Mouse (Mus musculus): ENCODE measurements at regions not wholly inside any gene's neighbourhood (a gene's known extent, or its start where the extent isn't known, plus 50 kb on each side); places are given as distances from the start of the nearest gene placed in this dataset.

- no peak for DNase-seq
- intact Hi-C loops (cut with DNase I), result no loop called here
These were observed 149.8 kb downstream of the Satb1 start for GRCm38 (mm10) chr17:51683318-51683717.

- intact Hi-C loops (cut with DNase I), result no loop called here
- DNase-seq, result no peak
These were observed 150.7 kb downstream of the Satb1 start for GRCm38 (mm10) chr17:51682368-51682767.

GRCm38 (mm10) chr17:51677451-51677850 is 155.6 kb downstream of the Satb1 start:
- DNase-seq, result no peak
- intact Hi-C loops (cut with DNase I), result no loop called here

DNA sequence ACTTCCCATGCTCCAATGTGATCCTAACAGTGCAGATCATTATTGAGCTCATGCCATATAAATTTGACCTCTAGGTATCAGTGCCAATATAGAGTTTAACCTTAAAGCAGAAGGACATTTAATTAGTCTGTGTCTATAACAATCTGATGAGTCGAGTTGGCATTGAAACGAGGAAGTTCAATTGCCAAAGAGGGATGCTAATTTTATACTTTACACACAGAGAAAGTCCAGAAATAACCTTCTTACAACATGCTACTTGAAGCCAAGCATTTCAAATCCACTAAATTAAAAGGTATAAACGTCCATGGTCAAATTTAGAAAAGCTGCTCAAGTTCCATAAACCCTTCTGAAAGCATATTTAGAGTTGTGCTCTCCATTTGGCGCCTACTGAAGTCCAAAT is 174.7 kb downstream of the Satb1 start:
- no peak for DNase-seq
- intact Hi-C loops (cut with DNase I), result no loop called here

- intact Hi-C loops (cut with DNase I), result no loop called here
- no peak for DNase-seq
These were observed 179.2 kb downstream of the Satb1 start for GRCm38 (mm10) chr17:51653881-51654280.

DNA sequence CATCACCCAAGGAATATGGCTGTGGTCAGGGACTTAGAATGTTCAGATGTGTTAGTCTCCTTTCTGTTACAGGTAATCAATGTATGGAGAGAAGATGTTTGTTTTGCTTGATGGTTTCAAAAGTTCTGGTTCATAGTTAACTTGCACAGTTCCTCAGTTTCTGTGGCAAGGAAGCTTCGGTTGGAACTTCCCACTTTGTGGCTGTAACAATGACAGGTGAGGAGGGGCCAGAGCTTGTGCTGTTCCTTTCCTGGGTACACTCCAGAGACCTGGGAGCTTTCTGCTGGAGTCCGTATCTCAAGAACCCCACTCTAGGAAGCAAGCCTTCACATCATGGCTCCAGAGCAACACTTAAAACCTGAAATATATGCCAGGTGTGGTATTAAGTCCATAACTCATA is 181.2 kb downstream of the Satb1 start:
- DNase-seq, result no peak
- intact Hi-C loops (cut with DNase I), result no loop called here

- intact Hi-C loops (cut with DNase I), result no loop called here
These were observed 183.8 kb downstream of the Satb1 start for GRCm38 (mm10) chr17:51649213-51649815.

DNA sequence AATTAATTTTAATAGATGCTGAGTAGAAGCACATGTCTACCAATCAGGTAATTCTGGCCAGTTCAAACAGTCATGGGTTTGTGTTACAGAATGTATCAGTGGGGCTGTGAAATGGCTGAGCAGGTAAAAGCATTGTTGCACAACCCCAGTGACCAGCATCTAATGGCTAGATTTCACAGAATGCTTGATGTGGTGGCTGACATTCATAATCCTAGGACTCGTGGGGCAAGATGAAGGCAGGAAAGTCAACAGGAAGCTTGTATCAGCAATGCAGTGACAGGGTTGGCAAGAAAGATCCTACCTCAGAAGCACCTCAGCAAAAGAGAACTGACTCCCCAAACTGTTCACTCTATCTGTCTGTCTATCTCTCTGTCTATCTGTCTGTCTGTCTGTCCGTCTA is 186.7 kb downstream of the Satb1 start:
- DNase-seq, result no peak
- intact Hi-C loops (cut with DNase I), result no loop called here

More at GRCm38 (mm10) chr17:51649213-51649815, 183.8 kb downstream of the Satb1 start:
- no peak for DNase-seq

- DNase-seq, result no peak
- intact Hi-C loops (cut with DNase I), result no loop called here
These were observed 187.2 kb downstream of the Satb1 start for GRCm38 (mm10) chr17:51645866-51646265.

DNA sequence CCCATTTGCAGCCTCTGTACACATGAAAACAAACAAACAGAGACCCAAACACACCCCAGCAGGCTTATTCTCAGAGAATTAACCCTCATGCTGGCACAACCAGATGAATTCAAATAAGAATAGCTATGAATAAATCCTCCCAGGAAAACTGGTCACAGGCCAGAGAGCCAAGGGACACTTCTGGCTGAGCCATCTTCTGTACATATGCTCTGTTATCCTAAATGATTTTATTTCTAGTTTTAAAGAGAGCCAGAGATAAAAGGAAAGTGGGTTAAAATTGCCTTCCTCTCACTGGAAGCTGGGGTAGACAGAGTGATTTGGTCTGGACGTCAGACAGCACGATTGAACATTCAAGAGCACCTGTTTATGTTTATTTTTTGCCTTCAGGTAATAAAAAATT is 190.4 kb downstream of the Satb1 start:
- no peak for DNase-seq
- intact Hi-C loops (cut with DNase I), result no loop called here

- DNase-seq, result no peak
- intact Hi-C loops (cut with DNase I), result no loop called here
These were observed 197.2 kb downstream of the Satb1 start for GRCm38 (mm10) chr17:51635913-51636312.

DNA sequence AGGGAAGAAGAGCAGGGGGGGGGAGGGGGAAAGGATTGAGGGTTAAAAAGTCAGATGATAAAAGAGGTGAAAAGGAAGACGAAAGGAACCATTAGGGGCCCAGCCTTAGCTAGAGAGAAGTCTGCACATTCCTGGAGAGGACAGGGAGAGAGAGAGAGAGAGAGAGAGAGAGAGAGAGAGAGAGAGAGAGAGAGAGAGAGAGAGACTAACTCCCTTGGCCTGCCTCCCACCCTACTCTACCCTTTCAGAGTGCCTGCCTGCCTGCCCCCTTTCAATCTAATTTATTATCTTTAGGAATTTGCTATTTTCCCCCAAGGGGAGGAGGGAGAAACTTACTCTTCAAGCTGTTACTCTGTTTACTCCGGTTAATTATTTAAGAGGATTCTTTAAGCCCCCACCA is 201.5 kb downstream of the Satb1 start:
- DNase-seq, result no peak
- intact Hi-C loops (cut with DNase I), result no loop called here

DNA sequence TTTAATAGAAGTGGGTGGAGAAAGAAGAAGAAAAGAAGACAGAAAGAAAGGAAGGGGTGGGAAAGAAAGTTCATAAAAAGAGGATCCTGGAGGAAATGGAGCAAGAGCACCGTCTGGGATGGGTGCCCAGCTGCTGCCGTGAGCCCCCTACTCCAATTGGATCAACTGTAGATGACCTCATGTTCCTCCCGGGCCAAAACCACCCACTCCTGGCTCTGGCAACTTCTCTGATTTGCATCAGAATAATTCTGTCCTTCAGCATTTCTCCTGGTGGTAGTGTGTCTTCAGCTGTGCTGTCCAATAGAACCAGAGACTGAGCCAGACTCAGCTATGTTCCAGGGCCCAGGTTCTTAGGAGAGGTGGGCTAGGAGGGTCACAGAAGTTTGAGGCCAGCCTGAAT is 212.6 kb downstream of the Satb1 start:
- intact Hi-C loops (cut with DNase I), result no loop called here
- DNase-seq, result no peak

DNA sequence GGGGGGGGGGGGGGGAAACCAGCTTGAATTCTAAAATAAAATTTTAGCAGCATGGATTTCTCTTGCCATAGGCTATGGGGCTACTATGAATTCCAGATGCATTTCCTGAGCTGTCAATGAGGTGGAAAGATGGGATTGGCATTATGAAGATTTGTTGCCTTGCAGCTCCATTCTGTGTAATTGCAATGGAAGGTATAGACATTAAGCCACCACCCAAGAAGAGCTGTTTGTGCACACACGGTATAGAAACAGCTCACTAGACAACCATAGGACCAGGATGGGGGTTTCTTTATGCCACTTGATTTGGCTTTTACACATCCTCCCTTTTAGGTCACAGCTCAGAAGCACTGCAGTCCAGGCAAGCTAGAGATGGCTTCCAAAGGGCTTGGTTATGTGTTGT is 247.8 kb downstream of the Satb1 start:
- intact Hi-C loops (cut with DNase I), result no loop called here
- DNase-seq, result no peak

DNA sequence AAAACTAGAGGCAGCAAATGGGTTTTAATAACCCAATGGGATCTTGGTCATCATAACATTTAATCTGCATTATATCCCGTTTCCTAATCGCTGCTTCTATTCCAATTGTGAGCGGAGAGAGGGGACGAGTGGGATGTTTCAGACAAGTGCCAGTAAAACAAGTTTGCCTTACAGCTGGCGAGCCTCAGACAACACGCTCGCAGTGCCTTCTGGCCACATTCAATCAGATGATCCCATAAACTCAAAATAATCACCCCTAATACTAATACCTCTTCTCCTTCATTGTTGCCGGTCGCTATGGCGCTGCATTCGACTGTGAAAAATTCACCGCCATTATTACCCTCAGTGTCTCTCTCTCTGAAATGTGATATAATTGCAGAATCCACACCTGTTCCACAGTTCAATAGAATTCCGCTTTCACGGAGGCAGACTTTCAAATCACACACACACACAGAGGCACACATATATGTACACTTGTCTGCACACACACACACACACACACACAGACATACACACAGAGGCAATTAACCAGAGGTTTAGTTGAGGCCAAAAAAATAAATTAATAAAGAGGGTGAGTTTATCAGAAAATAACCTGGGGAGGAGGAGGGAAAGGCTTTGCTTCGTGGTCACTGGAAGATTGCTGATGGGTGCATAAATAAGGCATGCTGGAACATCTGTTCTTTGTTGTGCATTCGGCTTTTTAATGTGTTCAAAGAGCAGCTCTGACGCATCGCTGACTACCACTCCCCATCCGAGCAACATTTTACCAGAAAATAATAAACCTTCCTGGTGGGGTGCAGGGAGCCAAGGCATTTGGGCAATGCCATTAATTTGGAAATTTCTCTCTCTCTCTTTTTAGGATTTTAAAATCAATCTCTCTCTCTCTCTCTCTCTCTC is 248.9 kb downstream of the Satb1 start:
- intact Hi-C loops (cut with DNase I), result no loop called here
- DNase-seq, result no peak

DNA sequence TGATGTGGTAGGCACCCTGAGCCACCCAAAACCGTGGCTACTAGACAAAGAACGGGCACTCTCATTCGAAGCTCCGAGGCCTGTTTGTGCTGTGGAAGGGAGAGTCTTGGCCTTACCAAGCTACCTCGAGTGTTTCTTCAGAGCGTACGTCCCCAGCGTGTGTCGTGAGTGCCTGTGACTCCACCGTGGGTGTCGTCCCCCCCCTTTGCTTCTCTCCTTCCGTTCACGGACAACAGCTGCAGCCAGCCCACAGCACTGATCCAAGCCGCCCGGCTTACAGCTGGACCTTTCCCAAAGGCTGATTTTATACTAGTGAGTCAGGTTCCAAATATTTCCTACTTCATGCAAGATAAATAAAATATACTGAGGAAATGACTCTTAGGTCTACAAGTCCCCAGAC is 249.8 kb downstream of the Satb1 start:
- intact Hi-C loops (cut with DNase I), result no loop called here

GRCm38 (mm10) chr17:51555854-51556253 is 277.2 kb downstream of the Satb1 start:
- no peak for DNase-seq
- intact Hi-C loops (cut with DNase I), result no loop called here

More for the DNA sequence above, 249.8 kb downstream of the Satb1 start:
- DNase-seq, result peak; percentile 44 to 57

DNA sequence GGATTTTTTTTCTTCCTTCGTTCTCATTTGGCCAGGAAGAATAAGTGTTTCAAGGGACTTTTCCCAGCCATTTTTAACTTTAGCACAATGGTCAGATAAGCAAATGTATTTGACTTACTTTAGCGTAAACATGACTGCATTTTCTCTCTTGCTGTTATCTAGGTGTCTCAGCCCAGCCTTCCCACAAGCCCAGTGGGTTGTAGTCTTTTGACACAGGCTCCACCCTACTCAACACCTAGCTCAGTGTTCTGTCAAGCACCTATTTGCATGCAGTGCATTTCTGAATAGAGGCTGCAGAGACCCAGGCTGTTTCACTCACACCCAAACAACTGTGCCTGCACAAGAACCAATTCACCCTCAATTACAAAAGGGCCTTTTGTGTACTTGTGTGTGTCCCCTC is 278.6 kb downstream of the Satb1 start:
- intact Hi-C loops (cut with DNase I), result no loop called here

DNA sequence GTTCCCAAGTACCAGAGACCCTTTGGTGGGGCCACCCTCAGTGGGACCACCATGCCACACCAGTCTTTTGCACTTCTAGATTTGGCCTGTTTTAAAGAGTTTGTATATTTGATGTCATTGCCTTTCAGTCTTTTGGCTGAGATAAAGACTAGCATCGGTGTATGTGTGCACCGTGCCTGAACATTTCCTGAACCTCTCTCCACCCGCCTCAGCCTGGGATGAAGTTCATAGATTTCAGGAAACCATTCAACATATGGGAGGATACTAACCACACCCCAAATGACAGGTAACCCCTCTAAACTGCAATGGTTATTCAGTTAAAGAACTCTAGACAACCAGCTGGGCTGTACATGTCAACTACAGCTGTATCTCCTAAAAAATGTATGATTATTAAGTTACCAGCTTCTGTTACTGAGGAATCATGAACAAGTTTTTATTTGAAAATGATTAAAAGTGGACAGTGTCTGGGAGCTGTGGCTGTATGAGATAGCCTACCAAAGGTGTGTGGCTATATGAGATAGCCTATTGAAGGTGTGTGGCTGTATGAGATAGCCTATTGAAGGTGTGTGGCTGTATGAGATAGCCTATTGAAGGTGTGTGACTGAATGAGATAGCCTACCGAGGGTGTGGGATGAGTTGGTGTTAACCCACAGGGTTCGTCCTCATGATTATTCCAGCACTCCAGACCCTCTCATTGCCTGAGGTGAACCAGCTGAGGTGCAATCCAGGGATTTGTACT is 280.6 kb downstream of the Satb1 start:
- intact Hi-C loops (cut with DNase I), result no loop called here
- DNase-seq, result no peak

More for the DNA sequence above, 278.6 kb downstream of the Satb1 start:
- DNase-seq, result no peak

DNA sequence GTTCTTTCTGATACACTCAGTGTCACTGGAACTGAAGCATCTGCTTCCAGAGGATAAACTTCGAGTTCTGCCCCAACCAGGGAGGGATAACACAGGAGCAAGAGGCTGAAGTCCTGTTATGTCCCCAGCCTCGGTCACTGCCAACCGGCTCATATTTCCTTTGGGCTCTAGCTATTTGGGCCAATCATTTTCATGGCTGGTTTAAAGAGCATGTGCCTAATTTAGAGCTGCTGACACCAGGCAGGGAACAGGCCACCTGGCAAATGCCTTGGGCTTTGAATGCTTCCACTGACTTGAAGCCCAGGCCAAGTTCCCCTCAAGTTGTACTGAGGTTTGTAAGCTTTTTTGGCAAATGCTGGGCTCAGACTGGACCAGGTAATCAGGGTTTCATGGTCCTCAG is 286.1 kb downstream of the Satb1 start:
- intact Hi-C loops (cut with DNase I), result no loop called here
- DNase-seq, result peak; percentile 8 to 11

DNA sequence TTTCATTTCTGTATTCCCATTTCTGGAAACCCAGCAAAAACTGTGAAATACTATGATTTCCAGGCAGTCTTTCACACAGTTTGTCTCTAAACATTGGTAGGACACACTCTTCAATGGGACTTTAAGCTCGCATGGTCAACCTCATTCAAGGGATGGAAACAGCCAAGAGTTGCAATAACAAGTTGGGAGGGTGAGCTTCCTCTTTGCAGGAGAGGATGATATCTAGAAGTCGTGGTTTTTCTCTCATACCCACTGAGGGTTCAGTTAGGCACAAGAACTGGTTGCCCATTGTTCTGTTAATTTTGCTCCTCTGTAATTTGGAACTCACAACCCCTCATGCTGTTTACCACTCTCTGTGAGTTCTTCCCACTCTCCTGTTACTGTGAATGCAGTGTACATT is 290.5 kb downstream of the Satb1 start:
- no peak for DNase-seq
- intact Hi-C loops (cut with DNase I), result no loop called here

Data from heart, postnatal 14 days (tissue).